Mouse (Mus musculus): Measurements from ENCODE around the gene Traf6.
"Not testable (repeated sequence)": the region's sequence is repeated elsewhere in the genome, so short reads cannot be mapped to it uniquely, and the experiment has no call there.

Gene Traf6

DNA sequence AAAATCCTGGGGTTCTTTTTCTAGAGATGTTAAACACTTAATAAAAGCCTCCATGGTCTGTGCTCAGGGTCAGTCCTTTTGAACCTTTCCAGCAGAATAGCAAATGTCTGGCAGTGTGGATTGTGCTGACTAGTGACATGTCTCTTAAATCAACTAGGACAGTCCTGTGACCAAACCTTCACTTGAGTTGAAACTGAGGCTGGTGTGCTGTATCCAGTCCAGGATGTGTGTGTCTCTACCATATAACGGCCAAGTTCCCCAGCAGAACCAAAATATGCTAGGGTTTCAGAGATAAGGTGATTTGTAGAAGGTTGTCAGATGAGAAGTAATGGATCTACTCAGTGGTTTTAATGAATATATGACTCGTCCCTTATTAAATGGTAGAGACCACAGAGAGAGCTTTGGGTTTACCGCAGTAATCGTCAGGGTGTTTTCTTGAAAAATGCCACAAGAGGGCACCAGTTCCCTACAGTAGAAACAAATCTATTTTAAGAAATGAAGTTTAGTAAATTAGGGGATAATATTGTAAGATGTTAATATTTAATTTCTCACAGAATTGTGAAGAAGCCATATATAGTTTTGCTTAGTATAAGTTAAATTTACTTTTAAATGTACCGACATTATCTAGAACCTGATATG is 15.5 kb downstream of the Traf6 start:
- no peak for DNase-seq (ENCODE audit: low read depth)

- no peak for DNase-seq (ENCODE audit: low read depth)
These were observed 17.4 kb downstream of the Traf6 start for GRCm38 (mm10) chr2:101695584-101695983.

- DNase-seq (ENCODE audit: low read depth): no peak
These were observed 21.1 kb downstream of the Traf6 start for GRCm38 (mm10) chr2:101699284-101699683.

DNA sequence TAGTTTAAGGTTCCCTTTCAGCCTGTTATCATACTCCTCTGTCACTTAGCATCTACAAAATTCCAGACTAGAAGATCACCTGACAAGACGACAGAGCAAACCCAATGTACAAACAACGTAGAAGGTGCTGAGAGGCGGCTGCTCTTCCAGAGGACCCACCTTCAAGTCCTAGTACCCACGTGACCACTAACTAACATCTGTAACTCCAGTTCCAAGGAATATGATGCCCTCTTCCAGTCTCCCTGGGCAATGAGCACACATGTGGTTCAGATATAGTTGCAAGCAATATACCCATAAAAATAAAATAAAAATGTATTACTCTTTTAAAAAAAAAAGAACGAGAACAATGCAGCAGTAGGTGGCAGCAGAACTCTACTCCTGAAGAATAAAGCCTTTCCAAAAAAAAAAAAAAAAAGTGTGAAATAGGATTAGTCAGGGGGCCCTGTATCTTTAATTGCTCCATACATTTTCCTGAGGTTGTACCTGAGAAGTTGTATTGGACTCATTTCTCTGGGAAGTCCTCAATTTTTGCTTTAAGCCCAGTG is 27.8 kb downstream of the Traf6 start:
- no peak for DNase-seq (ENCODE audit: low read depth)

DNA sequence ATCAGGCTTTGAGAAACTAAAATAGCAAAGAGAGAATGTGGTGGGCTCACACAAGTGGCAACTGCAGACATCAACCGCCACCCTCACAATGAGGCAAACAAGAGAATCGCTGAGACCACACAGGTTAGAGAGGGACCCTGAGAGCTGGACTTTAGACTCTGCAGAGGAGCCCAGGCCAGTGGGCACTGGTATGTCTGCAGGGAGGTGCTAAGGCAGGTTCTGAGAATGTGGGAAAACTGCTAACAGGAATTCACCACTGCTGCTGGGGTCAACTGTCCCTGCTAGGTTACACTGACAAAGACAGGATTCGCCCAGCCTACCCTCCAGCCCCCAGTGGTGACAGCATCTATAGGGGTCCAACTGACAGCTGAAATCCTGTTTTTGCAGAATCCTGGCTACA is 33.4 kb downstream of the Traf6 start:
- no peak for DNase-seq (ENCODE audit: low read depth)

- no peak for DNase-seq (ENCODE audit: low read depth)
These were observed 37.6 kb downstream of the Traf6 start for GRCm38 (mm10) chr2:101715650-101716323.

GRCm38 (mm10) chr2:101717162-101717561 is 38.9 kb downstream of the Traf6 start:
- no peak for DNase-seq (ENCODE audit: low read depth)

GRCm38 (mm10) chr2:101721835-101722234 is 43.6 kb downstream of the Traf6 start:
- no peak for DNase-seq (ENCODE audit: low read depth)

GRCm38 (mm10) chr2:101722370-101723332 is 44.4 kb downstream of the Traf6 start:
- DNase-seq (ENCODE audit: low read depth): peak; percentile 61

GRCm38 (mm10) chr2:101723333-101723881 is 45.2 kb downstream of the Traf6 start:
- no peak for DNase-seq (ENCODE audit: low read depth)

DNA sequence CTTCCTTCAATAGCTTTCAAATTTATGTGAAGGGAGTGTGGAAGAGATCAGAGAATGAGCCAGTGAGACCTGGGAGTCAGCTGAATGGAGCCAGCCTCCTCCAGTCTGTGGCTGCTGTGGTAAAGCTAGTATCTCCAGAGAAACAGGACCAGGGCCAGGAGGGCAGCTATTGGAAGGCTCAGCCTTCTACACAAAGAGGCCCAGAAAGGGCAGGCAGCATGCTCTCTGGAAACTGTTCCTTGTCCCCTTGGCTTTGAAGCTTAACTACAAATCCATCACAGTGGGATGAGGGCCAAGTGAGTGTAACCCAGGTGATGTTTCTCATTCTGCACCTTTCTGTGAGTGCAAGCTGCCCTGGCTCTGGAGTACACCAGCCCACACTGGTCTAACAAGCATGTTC is 49.6 kb downstream of the Traf6 start:
- no peak for DNase-seq (ENCODE audit: low read depth)

GRCm38 (mm10) chr2:101729472-101729871 is 51.2 kb downstream of the Traf6 start:
- no peak for DNase-seq (ENCODE audit: low read depth)

DNA sequence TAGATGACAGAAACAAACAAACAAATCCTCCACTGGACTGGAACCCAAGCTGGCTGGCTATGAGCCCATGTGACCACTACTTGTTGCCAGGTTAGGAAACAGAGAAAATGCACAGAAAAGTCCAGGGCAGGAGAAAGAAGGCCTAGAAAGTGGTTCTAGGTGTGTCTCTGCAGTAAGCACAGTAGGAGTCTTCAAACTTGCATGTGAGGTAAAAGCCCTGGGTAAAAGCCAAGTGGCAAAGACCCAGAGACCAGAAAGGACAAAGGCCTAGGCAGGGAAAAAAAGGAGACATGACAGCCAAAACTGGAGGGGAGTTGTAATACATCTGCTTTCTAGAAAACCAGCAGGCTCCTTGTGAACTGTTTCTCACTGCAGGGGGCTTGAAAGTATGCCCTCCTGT is 52.7 kb downstream of the Traf6 start:
- DNase-seq (ENCODE audit: low read depth): no peak

DNA sequence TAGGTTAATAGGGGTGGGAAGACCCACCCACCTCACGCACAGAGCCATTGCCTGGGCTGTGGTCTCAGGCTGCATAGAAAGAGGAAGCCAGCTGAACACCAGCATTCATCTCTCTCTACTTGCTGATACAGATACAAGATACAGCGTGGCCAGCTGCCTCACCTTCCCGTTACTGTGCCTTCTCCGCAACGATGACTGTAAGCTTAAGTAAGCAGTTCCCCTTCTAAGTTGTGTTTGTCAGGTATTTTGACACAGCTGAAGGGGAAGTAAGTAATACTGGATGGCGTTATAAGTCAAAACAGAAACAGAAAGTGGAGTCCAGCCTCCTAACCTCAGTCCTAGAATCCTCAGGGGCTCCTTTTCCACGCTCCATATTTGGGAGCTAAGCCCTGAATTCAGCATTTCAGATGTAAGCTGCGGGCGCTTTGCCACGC is 54.6 kb downstream of the Traf6 start:
- DNase-seq (ENCODE audit: low read depth): no peak

GRCm38 (mm10) chr2:101733564-101733963 is 55.3 kb downstream of the Traf6 start:
- DNase-seq (ENCODE audit: low read depth): no peak

GRCm38 (mm10) chr2:101739914-101740313 is 61.7 kb downstream of the Traf6 start:
- DNase-seq (ENCODE audit: low read depth): no peak

- no peak for DNase-seq (ENCODE audit: low read depth)
These were observed 63.4 kb downstream of the Traf6 start for GRCm38 (mm10) chr2:101741653-101742052.

DNA sequence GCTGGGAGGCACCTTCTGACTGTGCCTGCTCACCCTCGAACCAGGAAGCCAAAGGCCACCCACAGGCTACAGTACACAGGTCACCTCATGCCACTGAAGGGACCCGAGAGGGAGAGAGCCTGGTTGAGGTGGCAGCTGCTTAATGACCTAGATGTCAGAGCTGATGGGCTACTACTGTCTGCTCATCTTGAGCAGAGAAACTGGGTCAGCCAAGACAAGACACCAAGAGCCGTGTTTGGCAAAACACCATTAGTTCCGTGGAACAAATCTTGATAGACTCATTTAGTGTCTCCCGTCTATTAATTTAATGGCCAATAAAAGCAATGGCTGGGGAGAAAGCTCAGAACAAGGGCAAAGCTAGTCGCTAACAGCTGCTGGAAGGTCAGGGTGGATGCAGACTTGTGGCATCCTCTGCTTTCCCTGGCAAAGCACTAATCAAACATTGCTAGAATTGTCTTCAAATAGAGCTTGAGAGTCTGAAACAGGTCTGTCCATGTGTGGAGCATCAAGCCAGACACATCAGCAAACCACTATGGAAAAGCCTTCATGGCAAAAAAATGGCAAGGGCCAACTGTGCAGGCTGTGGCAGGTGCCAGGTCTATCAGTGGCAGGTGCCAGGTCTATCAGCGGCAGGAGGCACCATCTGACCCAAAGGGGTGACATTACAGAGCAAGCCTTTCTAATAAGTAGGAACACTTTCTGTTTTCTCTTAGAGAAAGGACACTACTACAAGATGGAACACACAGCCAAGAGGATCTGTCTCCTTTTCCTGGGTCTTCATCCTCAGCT is 64.0 kb downstream of the Traf6 start:
- DNase-seq (ENCODE audit: low read depth): no peak

- not testable (repeated sequence) for DNase-seq (ENCODE audit: low read depth)
These were observed 67.4 kb downstream of the Traf6 start for GRCm38 (mm10) chr2:101745656-101746055.

DNA sequence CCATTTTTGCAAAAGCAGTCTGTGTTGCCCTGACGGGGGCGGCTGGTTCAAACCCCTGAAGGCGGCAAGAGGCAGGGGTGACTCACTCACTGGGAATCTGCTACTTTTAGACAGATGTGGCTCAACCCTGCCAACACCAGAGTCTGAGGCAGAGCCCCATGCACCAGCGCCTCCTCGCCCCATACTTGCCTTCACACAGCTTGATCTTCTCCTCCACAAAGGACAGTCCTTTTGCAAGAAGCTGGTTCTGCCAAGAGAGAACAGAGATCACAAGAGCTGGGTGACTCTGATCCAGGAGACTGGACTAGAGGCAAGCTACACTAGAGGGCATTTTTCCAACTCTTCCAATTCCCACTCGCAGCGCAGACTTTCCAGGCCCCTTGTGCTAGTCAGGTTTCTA is 68.3 kb downstream of the Traf6 start:
- no peak for DNase-seq (ENCODE audit: low read depth)

All from fibroblast of lung, adult 2 months (primary cell).